8 mouse cellular contexts compared by ENCODE assay signal in genomic region chr8:70212112-70213055, GRCm38 (mm10). TPM values are rescaled to one million over a fixed set of nuclear protein-coding genes. Genes with fewer than 3 reads are reported as not detected.
DNase-seq lines count a peak whose midpoint lies in the region; ATAC-seq and TF ChIP-seq lines count a peak whose summit lies in the region.

Gene Slc25a42, minus strand, starts transcription at chr8:70212305.

- peaks cover 18 to 49% of the 10 kb centered on the region in 2 experiments for H3K4me1 ChIP-seq in CH12.LX (ENCODE audit: control insufficient read depth in 1 of 2, insufficient read depth in 2 of 2)
- H3K4me1 ChIP-seq in forebrain, embryonic 11.5 days (replicated peaks; ENCODE audit: control insufficient read depth, insufficient read depth, low read length), result peaks cover 4% of the 10 kb centered on the region; the same call in 1 of the 2 replicates
- H3K4me1 ChIP-seq in heart, embryonic 16.5 days (ENCODE audit: control insufficient read depth, insufficient read depth, low read length), result peaks cover 15% of the 10 kb centered on the region
- H3K4me1 ChIP-seq in liver, embryonic 15.5 days (replicated peaks), result peaks cover 54% of the 10 kb centered on the region
- H3K4me1 ChIP-seq in neural tube, embryonic 12.5 days, result peaks cover 6% of the 10 kb centered on the region

- no peaks in the 10 kb centered on the region for H3K27me3 ChIP-seq in CH12.LX (replicated peaks)
- H3K27me3 ChIP-seq in forebrain, embryonic 11.5 days (ENCODE audit: control insufficient read depth, insufficient read depth, low read length), result peaks cover 10% of the 10 kb centered on the region
- no peaks in the 10 kb centered on the region for H3K27me3 ChIP-seq in heart, embryonic 16.5 days (ENCODE audit: control insufficient read depth, insufficient read depth, low read length)
- no peaks in the 10 kb centered on the region for H3K27me3 ChIP-seq in liver, embryonic 15.5 days
- H3K27me3 ChIP-seq in neural tube, embryonic 12.5 days (replicated peaks), result peaks cover 13% of the 10 kb centered on the region

- H3K9me3 ChIP-seq in CH12.LX (replicated peaks; ENCODE audit: low read length), result no peaks in the 10 kb centered on the region
- no peaks in the 10 kb centered on the region for H3K9me3 ChIP-seq in forebrain, embryonic 11.5 days (ENCODE audit: control insufficient read depth, low read length)
- H3K9me3 ChIP-seq in heart, embryonic 16.5 days (replicated peaks; ENCODE audit: control insufficient read depth, low read length), result no peaks in the 10 kb centered on the region
- no peaks in the 10 kb centered on the region for H3K9me3 ChIP-seq in liver, embryonic 15.5 days (replicated peaks)
- H3K9me3 ChIP-seq in neural tube, embryonic 12.5 days, result no peaks in the 10 kb centered on the region

- H3K4me2 ChIP-seq in CH12.LX (ENCODE audit: insufficient read depth, low read depth, poor library complexity, severe bottlenecking), result peak within 1 kb of the TSS; percentile 82
- peak within 1 kb of the TSS; percentile 83 for H3K4me2 ChIP-seq in forebrain, embryonic 11.5 days (ENCODE audit: low read depth, low read length, severe bottlenecking)
- peak within 1 kb of the TSS; percentile 68 for H3K4me2 ChIP-seq in heart, embryonic 16.5 days (ENCODE audit: low read depth, low read length)
- H3K4me2 ChIP-seq in liver, embryonic 15.5 days, result peak within 1 kb of the TSS; percentile 99
- H3K4me2 ChIP-seq in neural tube, embryonic 12.5 days (replicated peaks), result peak within 1 kb of the TSS; percentile 90

- peak within 1 kb of the TSS; percentile 75 for H3K9ac ChIP-seq in CH12.LX (ENCODE audit: insufficient read depth, low read depth)
- H3K9ac ChIP-seq in forebrain, embryonic 11.5 days (ENCODE audit: low read length), result peak within 1 kb of the TSS; percentile 57
- peak within 1 kb of the TSS; percentile 69 for H3K9ac ChIP-seq in heart, embryonic 16.5 days (ENCODE audit: low read length)
- H3K9ac ChIP-seq in liver, embryonic 15.5 days, result peak within 1 kb of the TSS; percentile 85
- peak within 1 kb of the TSS; percentile 61 for H3K9ac ChIP-seq in neural tube, embryonic 12.5 days

- no peaks in the 10 kb centered on the region for H3K36me3 ChIP-seq in CH12.LX (replicated peaks in 1 of 2; ENCODE audit: control insufficient read depth in 1 of 2, insufficient read depth in 1 of 2, low read length in 1 of 2)
- H3K36me3 ChIP-seq in forebrain, embryonic 11.5 days (ENCODE audit: control insufficient read depth, insufficient read depth, low read length), result no peaks in the 10 kb centered on the region
- H3K36me3 ChIP-seq in heart, embryonic 16.5 days (ENCODE audit: control insufficient read depth, insufficient read depth), result no peaks in the 10 kb centered on the region
- no peaks in the 10 kb centered on the region for H3K36me3 ChIP-seq in liver, embryonic 15.5 days (replicated peaks)
- H3K36me3 ChIP-seq in neural tube, embryonic 12.5 days, result no peaks in the 10 kb centered on the region

- peak; percentile 99 for ATAC-seq in forebrain, embryonic 11.5 days (replicated peaks; ENCODE audit: low FRiP score)
- peak; percentile 96 for ATAC-seq in heart, embryonic 16.5 days (replicated peaks; ENCODE audit: extremely low read depth, insufficient read depth, low FRiP score)
- ATAC-seq in liver, embryonic 15.5 days (ENCODE audit: insufficient read depth), result peak; percentile 95
- peak; percentile 99 for ATAC-seq in neural tube, embryonic 12.5 days (ENCODE audit: low FRiP score, low read depth)

- peak; percentile 71 for TF ChIP-seq POLR2A in CH12.LX (IDR thresholded peaks at IDR 0.05; ENCODE audit: low read depth, low read length)

- peak within 1 kb of the TSS; percentile 67 to 87 (median 72) for H3K4me3 ChIP-seq in CH12.LX (replicated peaks in 1 of 3; ENCODE audit: low read depth in 2 of 3, low read length in 2 of 3, poor library complexity in 1 of 3)
- peak within 1 kb of the TSS; percentile 43 for H3K4me3 ChIP-seq in forebrain, embryonic 11.5 days (ENCODE audit: low read depth, low read length)
- H3K4me3 ChIP-seq in heart, embryonic 16.5 days (ENCODE audit: low read length), result peak within 1 kb of the TSS; percentile 65
- peak within 1 kb of the TSS; percentile 77 for H3K4me3 ChIP-seq in liver, embryonic 15.5 days (replicated peaks)
- peak within 1 kb of the TSS; percentile 50 for H3K4me3 ChIP-seq in neural tube, embryonic 12.5 days

- peak within 1 kb of the TSS; percentile 61 for H3K27ac ChIP-seq in CH12.LX (ENCODE audit: insufficient read depth, low read depth)
- H3K27ac ChIP-seq in forebrain, embryonic 11.5 days (ENCODE audit: low read depth, low read length), result no peak within 1 kb of the TSS
- H3K27ac ChIP-seq in heart, embryonic 16.5 days (ENCODE audit: low read length), result peak within 1 kb of the TSS; percentile 72
- peak within 1 kb of the TSS; percentile 91 for H3K27ac ChIP-seq in liver, embryonic 15.5 days (replicated peaks)
- H3K27ac ChIP-seq in neural tube, embryonic 12.5 days, result no peak within 1 kb of the TSS

- peak; percentile 99 for DNase-seq in CH12.LX (ENCODE audit: extremely low read depth)
- DNase-seq in c-Kit-positive CD71-positive TER-119-negative erythroid progenitor cells, embryonic 14.5 days (ENCODE audit: low read depth), result peak; percentile 99
- peak; percentile 96 for DNase-seq in forebrain, embryonic 11.5 days (ENCODE audit: low spot score)
- peak; percentile 98 to 100 for DNase-seq in kidney, postnatal 36 days
- DNase-seq in telencephalon, adult 2 months (ENCODE audit: low read depth, low spot score), result peak; percentile 100

- WGBS in forebrain, embryonic 11.5 days, result under 1% methylated on average over 66 of the region's 66 CpGs
- under 1% methylated on average over 66 of the region's 66 CpGs for WGBS in heart, embryonic 16.5 days
- WGBS in liver, embryonic 15.5 days (ENCODE audit: insufficient replicate concordance), result under 1% methylated on average over 66 of the region's 66 CpGs
- WGBS in neural tube, embryonic 12.5 days, result under 1% methylated on average over 66 of the region's 66 CpGs

- dilution Hi-C loops in CH12.LX (cut with MboI; ENCODE audit: extremely low pct_ligation_motif_present, extremely low pct_unique_long_range_greater_than_20kb, low sequenced_read_pairs), result no loop called here

- in situ Hi-C loops in CH12.LX (cut with MboI; ENCODE audit: low pct_ligation_motif_present, low pct_unique_long_range_greater_than_20kb, low sequenced_read_pairs), result loop anchor here (5.0 kb wide), 1 partner anchor 40 kb away; the partner anchor contains the start of gene Tmem161a

- TF ChIP-seq RAD21 in CH12.LX (IDR thresholded peaks at IDR 0.05; ENCODE audit: low read depth, low read length), result no peak; the same call in none of the 2 replicates

- TF ChIP-seq EP300 in CH12.LX (IDR thresholded peaks at IDR 0.05; ENCODE audit: low read length), result no peak

- TF ChIP-seq CTCF in CH12.LX (conservative IDR thresholded peaks at IDR 0.05 in 1 of 2, IDR thresholded peaks at IDR 0.05 in 1 of 2; ENCODE audit: low read depth in 2 of 2, low read length in 2 of 2), result no peak

- no peaks in the 10 kb centered on the region for H3K79me2 ChIP-seq in CH12.LX (replicated peaks; ENCODE audit: control insufficient read depth, extremely low read depth, insufficient read depth, poor library complexity, severe bottlenecking)

TF ChIP-seq in CH12.LX, 34 proteins besides CTCF, POLR2A, EP300 and RAD21 (continues in another document):
- TF ChIP-seq BHLHE40 (IDR thresholded peaks at IDR 0.05; ENCODE audit: low read depth, low read length) (0 out of 2 replicates have a peak, but pooled peaks have one; percentile 21), ELF1 (IDR thresholded peaks at IDR 0.05; ENCODE audit: low read depth, low read length) (0 out of 2 replicates have a peak, but pooled peaks have one; percentile 45), MAX (IDR thresholded peaks at IDR 0.05; ENCODE audit: low read length) (peak; percentile 82; the same call in 1 of the 2 replicates), TBP (conservative IDR thresholded peaks at IDR 0.05; ENCODE audit: low read depth, low read length) (peak; percentile 75; the same call in 1 of the 2 replicates), CHD2 (IDR thresholded peaks at IDR 0.05; ENCODE audit: low read length) (peak; percentile 94), ZNF384 (IDR thresholded peaks at IDR 0.05; ENCODE audit: low read depth, low read length) (no peak), NRF1 (IDR thresholded peaks at IDR 0.05; ENCODE audit: low read depth, low read length) (peak; percentile 70), SIN3A (IDR thresholded peaks at IDR 0.05; ENCODE audit: low read length) (peak; percentile 82), MAZ (IDR thresholded peaks at IDR 0.05; ENCODE audit: low read depth, low read length) (peak; percentile 90; the same call in 1 of the 2 replicates), JUND (conservative IDR thresholded peaks at IDR 0.05; ENCODE audit: low read depth, low read length) (no peak), E2F4 (IDR thresholded peaks at IDR 0.05; ENCODE audit: insufficient replicate concordance, low read depth, low read length) (0 out of 2 replicates have a peak, but pooled peaks have one; percentile 70), UBTF (IDR thresholded peaks at IDR 0.05; ENCODE audit: low read depth, low read length) (peak; percentile 85; the same call in 1 of the 2 replicates), ZMIZ1 (IDR thresholded peaks at IDR 0.05; ENCODE audit: low read depth, low read length) (peak; percentile 54; the same call in 1 of the 2 replicates), MEF2A (IDR thresholded peaks at IDR 0.05; ENCODE audit: borderline replicate concordance, low read depth, low read length) (no peak), KAT2A (IDR thresholded peaks at IDR 0.05; ENCODE audit: insufficient replicate concordance, low read length) (peak; percentile 36; the same call in 1 of the 2 replicates), MXI1 (IDR thresholded peaks at IDR 0.05; ENCODE audit: low read depth, low read length) (peak; percentile 68; the same call in 1 of the 2 replicates), MAFK (IDR thresholded peaks at IDR 0.05; ENCODE audit: insufficient replicate concordance, low read length) (0 out of 2 replicates have a peak, but pooled peaks have one; percentile 20), SMC3 (IDR thresholded peaks at IDR 0.05; ENCODE audit: low read depth, low read length) (no peak), MYC (IDR thresholded peaks at IDR 0.05; ENCODE audit: low read depth, low read length) (peak; percentile 18; the same call in 1 of the 2 replicates), IRF4 (IDR thresholded peaks at IDR 0.05; ENCODE audit: low read depth, low read length) (peak; percentile 28; the same call in 1 of the 2 replicates)

RNA-seq across cellular contexts. Expression of gene Slc25a42, which starts in this region (rescaled TPM):
- total RNA-seq in CH12.LX (2012; rRNA removed), result 2.5 and 3.0 TPM in 2 replicates
- total RNA-seq in CH12.LX (2014; rRNA removed), result 0.63 and 0.80 TPM in 2 replicates
- polyA plus RNA-seq in CH12.LX (2012; ENCODE audit: insufficient read length, low read depth), result 2.9 and 3.4 TPM in 2 replicates
- 1.9 and 2.5 TPM in 2 replicates for polyA plus RNA-seq in forebrain, embryonic 11.5 days (2014; fragmentation: Nextera tagmentation; extraction: Ambion mirVana)
- polyA plus RNA-seq in heart, embryonic 16.5 days (2015; fragmentation: Nextera tagmentation; extraction: Ambion mirVana), result 11.7 and 13.7 TPM in 2 replicates
- 8.0 and 9.2 TPM in 2 replicates for polyA plus RNA-seq in liver, embryonic 15.5 days (2015; fragmentation: Nextera tagmentation; extraction: Ambion mirVana)
- polyA plus RNA-seq in neural tube, embryonic 12.5 days (2016; fragmentation: Nextera tagmentation; extraction: Ambion mirVana), result 4.1 and 4.9 TPM in 2 replicates

Comparison
In these comparisons a context has a peak if more than half of its experiments do, and no peak if none do; other contexts are left out.
1. H3K27ac ChIP-seq: peak in CH12.LX (single experiment), heart, embryonic 16.5 days (single experiment) and liver, embryonic 15.5 days (single experiment); none in forebrain, embryonic 11.5 days (single experiment) and neural tube, embryonic 12.5 days (single experiment).
2. Peak in every context shown above with its lines, with median percentiles within 50 percentile points of each other: DNase-seq, H3K4me2 ChIP-seq, H3K4me3 ChIP-seq, H3K9ac ChIP-seq and ATAC-seq.